Mouse (Mus musculus) small intestine, adult 2 months (tissue): ENCODE measurements around the gene Thrap3.

Source experiments
- CTCF ChIP-seq: fragments of 200-500 bp; IDR thresholded peaks from 2 replicates; pipeline ENCODE4 v1.5.1; 2012; ENCODE audit warnings: low read depth, mild to moderate bottlenecking, control low read depth, inconsistent platforms, low read length, moderate library complexity, mixed read lengths; ENCODE audit not compliant: insufficient replicate concordance, insufficient read length; ENCODE audit errors: extremely low read depth
- POLR2A ChIP-seq: fragments of 200-500 bp; IDR thresholded peaks from 2 replicates; pipeline ENCODE4 v1.6.1; 2012; ENCODE audit warnings: low read depth, mild to moderate bottlenecking, control low read depth, inconsistent platforms, low read length, moderate library complexity

- TF ChIP-seq POLR2A: no peak
- no peak for TF ChIP-seq CTCF
These were observed 85.4 kb downstream of the Thrap3 start for GRCm38 (mm10) chr4:126117116-126117515.
